Mouse (Mus musculus) liver, embryonic 14.5 days (tissue): ENCODE measurements around the gene Med24. TPM values are rescaled to one million over a fixed set of nuclear protein-coding genes. Genes with fewer than 3 reads are reported as not detected.
"Not testable (repeated sequence)": the region's sequence is repeated elsewhere in the genome, so short reads cannot be mapped to it uniquely, and the experiment has no call there.

Experiments
- ATAC-seq: fragments of 200-750 bp; cut with Nextera tagmentation; 2 replicates; pipeline ENCODE4 v1.8.0; 2017; ENCODE audit warnings: moderate number of reproducible peaks, mild to moderate bottlenecking, moderate library complexity; ENCODE audit not compliant: insufficient read depth
- DNase-seq, 3 experiments: peaks; one replicate each; pipeline ENCODE4 v3.0.0-alpha.2; 2012 to 2013; ENCODE audit warnings: low read depth in 3 of 3, low spot score in 3 of 3
- H3K27ac ChIP-seq: fragments of 300-500 bp; sonication (generic); 2 replicates; pipeline ENCODE4 v1.5.1; 2014; ENCODE audit warnings: moderate library complexity, mild to moderate bottlenecking, control low read depth, inconsistent platforms
- H3K27me3 ChIP-seq: fragments of 300-500 bp; sonication (generic); 2 replicates; pipeline ENCODE4 v1.6.1; 2014; ENCODE audit warnings: mild to moderate bottlenecking, low read length, moderate library complexity; ENCODE audit not compliant: control insufficient read depth, insufficient read depth
- H3K36me3 ChIP-seq: fragments of 300-500 bp; sonication (generic); replicated peaks from 2 replicates; pipeline ENCODE4 v1.6.1; 2014; ENCODE audit warnings: low read depth; ENCODE audit not compliant: control insufficient read depth, insufficient read depth
- H3K4me1 ChIP-seq, 2 experiments: fragments of 200-500 bp in 1 of 2; fragments of 300-500 bp in 1 of 2; sonication (generic) in 1 of 2; replicated peaks; 2 replicates each; pipeline ENCODE4 v1.6.1; 2012 to 2014; ENCODE audit warnings: antibody characterized with exemption in 1 of 2, inconsistent platforms in 1 of 2, low read length in 1 of 2; ENCODE audit not compliant: control insufficient read depth in 2 of 2, insufficient read depth in 2 of 2
- H3K4me2 ChIP-seq: fragments of 300-500 bp; sonication (generic); 2 replicates; pipeline ENCODE4 v1.6.1; 2014; ENCODE audit warnings: low read depth, mild to moderate bottlenecking, control low read depth, moderate library complexity
- H3K4me3 ChIP-seq, 2 experiments: fragments of 200-500 bp in 1 of 2; fragments of 300-500 bp in 1 of 2; sonication (generic) in 1 of 2; 2 replicates each; pipeline ENCODE4 v1.5.1; 2012 to 2014; ENCODE audit warnings: low read depth in 2 of 2, low read length in 2 of 2, mild to moderate bottlenecking in 2 of 2, control low read depth in 1 of 2, inconsistent platforms in 1 of 2, moderate library complexity in 1 of 2; ENCODE audit not compliant: insufficient read depth in 1 of 2
- H3K9ac ChIP-seq: fragments of 300-500 bp; sonication (generic); replicated peaks from 2 replicates; pipeline ENCODE4 v1.6.1; 2014; ENCODE audit warnings: mild to moderate bottlenecking, control low read depth, moderate library complexity
- H3K9me3 ChIP-seq: fragments of 300-500 bp; sonication (generic); 2 replicates; pipeline ENCODE4 v1.6.1; 2016; ENCODE audit warnings: low read length, mixed read lengths; ENCODE audit not compliant: control insufficient read depth
- CTCF ChIP-seq: IDR thresholded peaks from 2 replicates; pipeline ENCODE4 v1.5.1; 2016; ENCODE audit warnings: antibody characterized with exemption, low read depth, control low read depth
- EP300 ChIP-seq: IDR thresholded peaks from 2 replicates; pipeline ENCODE4 v1.6.1; 2016; ENCODE audit warnings: antibody characterized with exemption, low read depth
- WGBS: fragments of 180-500 bp; shearing (Covaris S2); extraction: QIAGEN DNeasy Blood & Tissue Kit; methylation state at CpG from one replicate; pipeline ENCODE4 v1.1.7; 2014; ENCODE audit not compliant: insufficient replicate concordance; 5-methylcytosine and 5-hydroxymethylcytosine counted together
- polyA plus RNA-seq, 2 experiments: library from polyadenylated mRNA; depleted of rRNA in 1 of 2; stranded (reverse) in 1 of 2; unstranded in 1 of 2; fragments of >200 nt; fragmentation: Nextera tagmentation in 1 of 2; extraction: Ambion mirVana in 1 of 2; gene quantifications; 2 replicates each; pipeline versions ENCODE4 v1.2.1 to v1.2.3; 2012 to 2014

The Med24 gene
- polyA plus RNA-seq, 2 experiments: 21.3 to 25.0 TPM

- no peak for DNase-seq
- TF ChIP-seq EP300: no peak
- TF ChIP-seq CTCF: no peak
- under 1% methylated on average over 23 of the region's 23 CpGs for WGBS
Observed at GRCm38 (mm10) chr11:98682811-98683210, 46.4 kb downstream of the Med24 start.

GRCm38 (mm10) chr11:98681786-98682745, 47.2 kb downstream of the Med24 start, which contains the start of gene Psmd3:
Gene Psmd3 (plus strand): TSS chr11:98682554.
- peaks cover 6 to 10% of the 10 kb centered on the region in 2 experiments; a peak in 3 of 4 replicates for H3K4me1 ChIP-seq
- 3% methylated on average over 45 of the region's 45 CpGs for WGBS
- DNase-seq (peak; percentile 95 to 98 (median 96)), ATAC-seq (peak; percentile 94)
- peak; percentile 38; the same call in 1 of the 2 replicates for TF ChIP-seq EP300
- TF ChIP-seq CTCF: no peak
- H3K4me3 ChIP-seq: peak within 1 kb of the TSS; percentile 84 to 99
- H3K27ac ChIP-seq: peak within 1 kb of the TSS; percentile 72
- no peaks in the 10 kb centered on the region for H3K27me3 ChIP-seq
- H3K9me3 ChIP-seq: no peaks in the 10 kb centered on the region
- H3K4me2 ChIP-seq: peak within 1 kb of the TSS; percentile 84
- H3K9ac ChIP-seq: peak within 1 kb of the TSS; percentile 99
- peaks cover 19% of the 10 kb centered on the region for H3K36me3 ChIP-seq

More at GRCm38 (mm10) chr11:98682811-98683210, 46.4 kb downstream of the Med24 start:
- Histone ChIP-seq H3K27me3 (no peaks in the 10 kb centered on the region), H3K9ac (peak overlapping the region; percentile 99), H3K4me1 (peaks cover 6 to 10% of the 10 kb centered on the region in 2 experiments; a peak in 3 of 4 replicates), H3K36me3 (peaks cover 25% of the 10 kb centered on the region), H3K4me3 (peak overlapping the region; percentile 84 to 99), H3K4me2 (peak overlapping the region; percentile 84), H3K27ac (peak overlapping the region; percentile 72), H3K9me3 (no peaks in the 10 kb centered on the region)
- peak; percentile 46 for ATAC-seq

- H3K36me3 ChIP-seq: peaks cover 11% of the 10 kb centered on the region
- H3K27ac ChIP-seq: no peak overlapping the region
- H3K4me1 ChIP-seq: peaks cover 6 to 10% of the 10 kb centered on the region in 2 experiments; a peak in 3 of 4 replicates
- ATAC-seq: no peak
- H3K9ac ChIP-seq: no peak overlapping the region
- H3K9me3 ChIP-seq: no peaks in the 10 kb centered on the region
- WGBS: 51% methylated on average over 4 of the region's 4 CpGs
- no peak overlapping the region for H3K4me3 ChIP-seq
- H3K27me3 ChIP-seq: no peaks in the 10 kb centered on the region
- no peak for DNase-seq
- TF ChIP-seq EP300: no peak
- TF ChIP-seq CTCF: no peak
- peak overlapping the region; percentile 84 for H3K4me2 ChIP-seq
Observed at GRCm38 (mm10) chr11:98681186-98681585, 48.0 kb downstream of the Med24 start.

GRCm38 (mm10) chr11:98680595-98680994, 48.6 kb downstream of the Med24 start:
- WGBS: 69% methylated on average over 4 of the region's 4 CpGs
- H3K27ac ChIP-seq, H3K4me2 ChIP-seq, H3K9me3 ChIP-seq, H3K36me3 ChIP-seq, H3K4me1 ChIP-seq, ATAC-seq, H3K4me3 ChIP-seq, DNase-seq, H3K9ac ChIP-seq, H3K27me3 ChIP-seq: not testable (repeated sequence)

- no peak for ATAC-seq
- no peak overlapping the region for H3K27ac ChIP-seq
- no peaks in the 10 kb centered on the region for H3K27me3 ChIP-seq
- H3K4me1 ChIP-seq: peaks cover 6 to 10% of the 10 kb centered on the region in 2 experiments; a peak in 3 of 4 replicates
- DNase-seq: no peak
- TF ChIP-seq CTCF (peak; percentile 57), EP300 (no peak)
- H3K9ac ChIP-seq: no peak overlapping the region
- WGBS: 87% methylated on average over 1 of the region's 1 CpGs
- no peak overlapping the region for H3K4me3 ChIP-seq
- H3K4me2 ChIP-seq: no peak overlapping the region
- no peaks in the 10 kb centered on the region for H3K9me3 ChIP-seq
- H3K36me3 ChIP-seq: no peaks in the 10 kb centered on the region; the same call in 1 of the 2 replicates
Observed at GRCm38 (mm10) chr11:98680023-98680422, 49.2 kb downstream of the Med24 start.
